Mouse (Mus musculus) heart, embryonic 10.5 days (tissue): ENCODE measurements around the gene Tmem44. TPM values are rescaled to one million over a fixed set of nuclear protein-coding genes. Genes with fewer than 3 reads are reported as not detected.

Experiments
- DNase-seq: peaks from one replicate; pipeline ENCODE4 v3.0.0-alpha.2; 2017; ENCODE audit warnings: low spot score
- H3K27ac ChIP-seq: fragments of 300-500 bp; sonication (generic); 2 replicates; pipeline ENCODE4 v1.5.1; 2016; ENCODE audit warnings: mild to moderate bottlenecking
- H3K27me3 ChIP-seq: fragments of 300-500 bp; sonication (generic); 2 replicates; pipeline ENCODE4 v1.6.1; 2016; ENCODE audit warnings: mild to moderate bottlenecking; ENCODE audit not compliant: poor library complexity, insufficient read depth, severe bottlenecking
- H3K36me3 ChIP-seq: fragments of 300-500 bp; sonication (generic); 2 replicates; pipeline ENCODE4 v1.6.1; 2016; ENCODE audit warnings: mild to moderate bottlenecking, moderate library complexity
- H3K4me1 ChIP-seq: fragments of 300-500 bp; sonication (generic); 2 replicates; pipeline ENCODE4 v1.6.1; 2016; ENCODE audit warnings: mild to moderate bottlenecking
- H3K4me3 ChIP-seq: fragments of 300-500 bp; sonication (generic); 2 replicates; pipeline ENCODE4 v1.5.1; 2016; ENCODE audit warnings: mild to moderate bottlenecking, moderate library complexity
- H3K9me3 ChIP-seq: fragments of 300-500 bp; sonication (generic); 2 replicates; pipeline ENCODE4 v1.6.1; 2016; ENCODE audit warnings: mild to moderate bottlenecking, moderate library complexity
- WGBS: fragments of 180-500 bp; shearing (Covaris S2); methylation state at CpG from one replicate; pipeline ENCODE4 v1.1.7; 2016; 5-methylcytosine and 5-hydroxymethylcytosine counted together
- polyA plus RNA-seq: library from polyadenylated mRNA; unstranded; fragments of >200 nt; fragmentation: Nextera tagmentation; extraction: Ambion mirVana; gene quantifications from 2 replicates; pipeline ENCODE4 v1.2.1, GENCODE M21; 2016

Tmem44 gene
- polyA plus RNA-seq, 1 experiment from 2014 or later: 16.1 TPM

DNA sequence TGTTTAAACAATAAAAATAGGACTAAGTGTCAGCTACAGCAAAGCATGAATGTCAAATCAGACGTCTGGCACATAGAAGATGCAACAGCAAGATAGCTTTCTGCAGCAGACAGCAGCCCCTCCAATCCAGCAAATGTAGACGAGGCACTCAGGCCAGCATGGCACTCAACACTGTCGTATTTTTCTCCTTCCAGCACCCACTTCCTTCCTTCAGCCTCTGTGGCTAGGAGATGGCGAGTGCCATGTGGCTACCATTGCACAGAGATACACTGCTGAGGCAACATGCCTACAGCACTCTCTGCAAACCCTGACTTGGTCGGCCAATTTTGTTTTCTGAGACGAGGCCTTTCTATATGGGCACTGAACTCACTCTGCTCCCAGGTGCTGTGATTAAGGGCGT is 25.2 kb upstream of the Tmem44 start:
- Histone ChIP-seq H3K36me3 (peaks cover 96% of the 10 kb centered on the region), H3K4me3 (no peak overlapping the region), H3K27me3 (no peaks in the 10 kb centered on the region), H3K27ac (no peak overlapping the region), H3K9me3 (no peaks in the 10 kb centered on the region), H3K4me1 (no peaks in the 10 kb centered on the region)
- 83% methylated on average over 7 of the region's 7 CpGs for WGBS
- DNase-seq: no peak

DNA sequence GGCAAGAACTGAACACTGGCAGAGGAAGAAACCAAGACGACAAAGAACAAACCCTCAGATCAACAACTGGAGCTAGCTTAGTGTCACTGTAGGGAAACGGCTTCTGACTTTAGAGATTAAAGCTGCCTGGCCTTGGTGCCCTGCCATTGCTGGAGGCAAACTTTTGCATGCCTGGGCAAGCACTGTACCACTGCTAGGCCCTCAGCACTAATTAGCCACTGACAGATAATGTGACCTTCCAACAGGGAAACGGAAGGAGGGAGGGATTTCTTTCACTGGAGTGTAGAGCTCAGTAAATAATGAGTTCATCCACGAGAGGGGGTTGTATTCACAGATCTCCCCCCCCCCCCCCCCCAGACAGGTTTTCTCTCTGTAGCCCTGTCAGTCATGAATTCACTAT is 21.6 kb upstream of the Tmem44 start:
- H3K9me3 ChIP-seq: no peaks in the 10 kb centered on the region
- H3K4me3 ChIP-seq: no peak overlapping the region
- H3K27ac ChIP-seq: no peak overlapping the region
- H3K27me3 ChIP-seq: no peaks in the 10 kb centered on the region
- WGBS: 72% methylated on average over 4 of the region's 4 CpGs
- no peak for DNase-seq
- H3K36me3 ChIP-seq: peaks cover 96% of the 10 kb centered on the region
- H3K4me1 ChIP-seq: no peaks in the 10 kb centered on the region

GRCm38 (mm10) chr16:30571378-30571777 is 20.7 kb upstream of the Tmem44 start:
- WGBS: 91% methylated on average over 5 of the region's 5 CpGs
- H3K27ac ChIP-seq: no peak overlapping the region
- peaks cover 96% of the 10 kb centered on the region for H3K36me3 ChIP-seq
- H3K4me3 ChIP-seq: no peak overlapping the region
- H3K9me3 ChIP-seq: no peaks in the 10 kb centered on the region
- no peaks in the 10 kb centered on the region for H3K4me1 ChIP-seq
- H3K27me3 ChIP-seq: no peaks in the 10 kb centered on the region
- no peak for DNase-seq

- H3K4me1 ChIP-seq: no peaks in the 10 kb centered on the region
- peaks cover 96% of the 10 kb centered on the region for H3K36me3 ChIP-seq
- no peak overlapping the region for H3K4me3 ChIP-seq
- WGBS: 93% methylated on average over 4 of the region's 4 CpGs
- no peak for DNase-seq
- H3K9me3 ChIP-seq: no peaks in the 10 kb centered on the region
- H3K27ac ChIP-seq: no peak overlapping the region
- no peaks in the 10 kb centered on the region for H3K27me3 ChIP-seq
Observed at GRCm38 (mm10) chr16:30570173-30570572, 19.5 kb upstream of the Tmem44 start.

DNA sequence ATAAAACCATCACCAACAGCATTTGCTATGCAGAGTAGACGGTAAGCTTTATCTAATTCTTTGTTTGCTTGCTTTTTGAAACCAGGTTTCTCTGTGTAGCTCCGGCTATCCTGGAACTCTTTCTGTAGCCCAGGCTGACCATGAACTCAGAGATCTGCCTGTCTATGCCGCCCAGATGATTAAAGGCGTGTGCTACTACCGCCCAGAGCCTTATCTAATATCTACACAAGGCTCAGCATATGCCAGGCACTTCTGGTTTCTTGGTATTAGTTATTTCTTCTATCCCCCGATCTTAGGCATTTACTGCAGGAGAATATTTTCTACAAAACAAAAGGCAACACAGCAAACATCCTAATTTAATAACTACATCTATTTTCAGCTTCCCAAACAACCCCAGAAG is 15.0 kb upstream of the Tmem44 start:
- Histone ChIP-seq H3K4me1 (no peaks in the 10 kb centered on the region), H3K27ac (no peak overlapping the region), H3K4me3 (no peak overlapping the region), H3K9me3 (no peaks in the 10 kb centered on the region), H3K27me3 (no peaks in the 10 kb centered on the region), H3K36me3 (peaks cover 99% of the 10 kb centered on the region)
- DNase-seq: no peak
- 87% methylated on average over 6 of the region's 6 CpGs for WGBS

- no peaks in the 10 kb centered on the region for H3K27me3 ChIP-seq
- no peak overlapping the region for H3K27ac ChIP-seq
- H3K4me3 ChIP-seq: no peak overlapping the region
- WGBS: 88% methylated on average over 4 of the region's 4 CpGs
- peaks cover 3% of the 10 kb centered on the region for H3K9me3 ChIP-seq
- DNase-seq: no peak
- H3K36me3 ChIP-seq: peaks cover 96% of the 10 kb centered on the region
- H3K4me1 ChIP-seq: peaks cover 6% of the 10 kb centered on the region
Observed at GRCm38 (mm10) chr16:30560601-30561000, 10.0 kb upstream of the Tmem44 start.

- WGBS: 75% methylated on average over 5 of the region's 5 CpGs
- peaks cover 87% of the 10 kb centered on the region for H3K36me3 ChIP-seq
- peak overlapping the region; percentile 65 for H3K27ac ChIP-seq
- no peak for DNase-seq
- no peak overlapping the region for H3K4me3 ChIP-seq
- H3K9me3 ChIP-seq: peaks cover 6% of the 10 kb centered on the region
- H3K27me3 ChIP-seq: no peaks in the 10 kb centered on the region
- peaks cover 6% of the 10 kb centered on the region for H3K4me1 ChIP-seq
Observed at GRCm38 (mm10) chr16:30559312-30559992, 8.8 kb upstream of the Tmem44 start.

- no peaks in the 10 kb centered on the region; the same call in 1 of the 2 replicates for H3K27me3 ChIP-seq
- DNase-seq: no peak
- no peak overlapping the region for H3K4me3 ChIP-seq
- H3K9me3 ChIP-seq: peaks cover 6% of the 10 kb centered on the region
- H3K36me3 ChIP-seq: peaks cover 34% of the 10 kb centered on the region
- WGBS: 87% methylated on average over 8 of the region's 8 CpGs
- peaks cover 26% of the 10 kb centered on the region; the same call in 1 of the 2 replicates for H3K4me1 ChIP-seq
- no peak overlapping the region for H3K27ac ChIP-seq
Observed at GRCm38 (mm10) chr16:30554109-30554508, 3.5 kb upstream of the Tmem44 start.

GRCm38 (mm10) chr16:30552621-30553338 is 2.1 kb upstream of the Tmem44 start:
- H3K27me3 ChIP-seq: no peaks in the 10 kb centered on the region; the same call in 1 of the 2 replicates
- H3K4me3 ChIP-seq: no peak overlapping the region
- peaks cover 33% of the 10 kb centered on the region; the same call in 1 of the 2 replicates for H3K4me1 ChIP-seq
- DNase-seq: no peak
- H3K27ac ChIP-seq: peak overlapping the region; percentile 81
- WGBS: 37% methylated on average over 11 of the region's 11 CpGs
- H3K36me3 ChIP-seq: peaks cover 21% of the 10 kb centered on the region
- H3K9me3 ChIP-seq: peaks cover 6% of the 10 kb centered on the region

- peaks cover 33% of the 10 kb centered on the region; the same call in 1 of the 2 replicates for H3K4me1 ChIP-seq
- H3K9me3 ChIP-seq: no peaks in the 10 kb centered on the region
- under 1% methylated on average over 63 of the region's 63 CpGs for WGBS
- peak; percentile 88 for DNase-seq
- H3K4me3 ChIP-seq: peak overlapping the region; percentile 84
- H3K36me3 ChIP-seq: peaks cover 21% of the 10 kb centered on the region
- peak overlapping the region; percentile 98 for H3K27ac ChIP-seq
- H3K27me3 ChIP-seq: no peaks in the 10 kb centered on the region; the same call in 1 of the 2 replicates
Observed at GRCm38 (mm10) chr16:30549966-30550747, 485 bp downstream of the Tmem44 start.

DNA sequence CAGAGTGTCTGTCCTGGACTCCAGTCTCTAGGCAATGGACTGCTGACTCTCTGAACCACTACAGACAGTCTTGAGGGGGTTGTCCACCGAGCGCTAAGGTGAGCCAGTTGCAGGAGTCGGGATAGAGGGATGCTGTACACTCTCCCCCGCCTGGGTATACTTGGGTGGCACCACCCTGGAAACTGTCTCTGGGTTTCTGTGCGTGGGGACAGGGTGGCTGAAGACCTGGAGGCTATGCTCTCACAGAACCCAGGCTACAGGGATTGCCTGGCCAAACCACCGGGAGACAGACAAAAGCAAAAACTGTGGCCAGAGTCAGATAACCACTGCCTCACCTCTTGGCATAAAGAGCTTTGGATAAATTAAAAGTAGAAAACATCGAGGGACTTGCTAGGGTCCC is 1.1 kb downstream of the Tmem44 start:
- peak overlapping the region; percentile 98; the same call in 1 of the 2 replicates for H3K27ac ChIP-seq

DNA sequence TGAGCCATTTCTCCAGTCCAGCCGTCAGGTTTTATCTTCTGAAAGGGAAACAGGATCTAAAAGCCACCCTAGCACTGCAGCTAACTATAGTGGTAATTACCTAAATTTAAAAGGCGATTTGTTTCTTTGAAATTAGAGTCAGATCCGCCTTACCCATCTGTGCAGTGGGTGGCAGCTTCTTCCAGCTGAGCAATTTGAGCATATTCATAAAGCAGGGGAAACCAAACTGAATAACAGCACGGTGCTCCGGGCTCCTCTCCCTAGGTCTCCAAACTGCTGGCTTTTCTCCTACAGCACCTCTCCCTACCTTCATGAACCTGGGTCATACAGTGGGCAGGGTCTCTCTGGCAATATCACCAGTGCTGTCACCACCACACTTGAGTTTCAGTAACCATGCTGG is 2.4 kb downstream of the Tmem44 start:
- Histone ChIP-seq H3K4me1 (peaks cover 37% of the 10 kb centered on the region), H3K9me3 (no peaks in the 10 kb centered on the region), H3K4me3 (no peak overlapping the region), H3K27me3 (no peaks in the 10 kb centered on the region; the same call in 1 of the 2 replicates), H3K36me3 (peaks cover 37% of the 10 kb centered on the region), H3K27ac (no peak overlapping the region)
- WGBS: 86% methylated on average over 5 of the region's 5 CpGs
- no peak for DNase-seq

More for the DNA sequence above, 1.1 kb downstream of the Tmem44 start:
- Histone ChIP-seq H3K27me3 (no peaks in the 10 kb centered on the region; the same call in 1 of the 2 replicates), H3K9me3 (no peaks in the 10 kb centered on the region), H3K4me1 (peaks cover 33% of the 10 kb centered on the region; the same call in 1 of the 2 replicates), H3K36me3 (peaks cover 28% of the 10 kb centered on the region), H3K4me3 (peak overlapping the region; percentile 84)
- WGBS: 80% methylated on average over 7 of the region's 7 CpGs
- DNase-seq: no peak
